Mouse (Mus musculus) heart, postnatal 0 days (tissue): ENCODE measurements at regions not wholly inside any gene's neighbourhood (a gene's known extent, or its start where the extent isn't known, plus 50 kb on each side); places are given as distances from the start of the nearest gene placed in this dataset.

Experiments used
- ATAC-seq: fragments of 200-750 bp; cut with Nextera tagmentation; 2 replicates; pipeline ENCODE4 v1.8.0; 2017; ENCODE audit warnings: low read depth, moderate number of reproducible peaks, moderate library complexity; ENCODE audit not compliant: insufficient read depth
- DNase-seq: peaks from one replicate; pipeline ENCODE4 v3.0.0-alpha.2; 2016; ENCODE audit warnings: low spot score
- H3K27ac ChIP-seq: fragments of 300-500 bp; sonication (generic); 2 replicates; pipeline ENCODE4 v1.5.1; 2014; ENCODE audit warnings: low read depth, mild to moderate bottlenecking
- H3K27me3 ChIP-seq: fragments of 300-500 bp; sonication (generic); 2 replicates; pipeline ENCODE4 v1.6.1; 2014; ENCODE audit warnings: low read length, mixed read lengths; ENCODE audit not compliant: control insufficient read depth, insufficient read depth
- H3K36me3 ChIP-seq: fragments of 300-500 bp; sonication (generic); replicated peaks from 2 replicates; pipeline ENCODE4 v1.6.1; 2014; ENCODE audit warnings: low read length, mixed read lengths; ENCODE audit not compliant: control insufficient read depth, insufficient read depth
- H3K4me1 ChIP-seq: fragments of 300-500 bp; sonication (generic); 2 replicates; pipeline ENCODE4 v1.6.1; 2014; ENCODE audit warnings: antibody characterized with exemption; ENCODE audit not compliant: control insufficient read depth, insufficient read depth
- H3K4me2 ChIP-seq: fragments of 300-500 bp; sonication (generic); 2 replicates; pipeline ENCODE4 v1.6.1; 2014; ENCODE audit warnings: low read depth, mild to moderate bottlenecking, low read length, moderate library complexity
- H3K4me3 ChIP-seq: fragments of 300-500 bp; sonication (generic); 2 replicates; pipeline ENCODE4 v1.5.1; 2014; ENCODE audit warnings: low read depth, low read length
- H3K9ac ChIP-seq: fragments of 300-500 bp; sonication (generic); replicated peaks from 2 replicates; pipeline ENCODE4 v1.6.1; 2014; ENCODE audit warnings: low read depth, low read length, mixed read lengths
- H3K9me3 ChIP-seq: fragments of 300-500 bp; sonication (generic); replicated peaks from 2 replicates; pipeline ENCODE4 v1.6.1; 2016; ENCODE audit warnings: low read length; ENCODE audit not compliant: control insufficient read depth
- CTCF ChIP-seq: IDR thresholded peaks from 2 replicates; pipeline ENCODE4 v1.5.1; 2016; ENCODE audit warnings: antibody characterized with exemption, control low read depth, low read depth
- EP300 ChIP-seq: IDR thresholded peaks from 2 replicates; pipeline ENCODE4 v1.6.1; 2016; ENCODE audit warnings: antibody characterized with exemption, low read depth
- WGBS: fragments of 180-500 bp; shearing (Covaris S2); extraction: QIAGEN DNeasy Blood & Tissue Kit; methylation state at CpG from one replicate; pipeline ENCODE4 v1.1.7; 2014; 5-methylcytosine and 5-hydroxymethylcytosine counted together

DNA sequence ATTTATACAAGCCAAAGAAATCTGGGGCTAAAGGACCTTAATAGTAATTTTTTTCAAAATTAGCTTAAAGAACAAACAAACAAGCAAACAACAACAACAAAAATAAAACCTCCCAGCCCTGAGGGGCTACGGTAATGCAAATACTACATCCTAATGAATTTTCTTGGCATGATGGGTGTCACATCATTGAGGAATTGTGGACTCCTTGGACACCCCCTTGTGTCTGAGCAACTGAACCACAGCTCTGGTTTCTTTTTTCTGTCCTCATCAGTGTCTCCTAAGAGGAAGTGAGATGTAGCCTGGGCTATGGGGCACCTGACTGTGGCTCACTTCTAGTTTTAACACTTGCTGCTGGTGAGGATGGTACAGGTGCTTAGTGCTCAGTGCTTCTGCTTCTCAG lies 184.2 kb downstream of the Fam169b start:
- no peak overlapping the region for H3K4me3 ChIP-seq
- no peak for TF ChIP-seq CTCF
- no peak for TF ChIP-seq EP300

DNA sequence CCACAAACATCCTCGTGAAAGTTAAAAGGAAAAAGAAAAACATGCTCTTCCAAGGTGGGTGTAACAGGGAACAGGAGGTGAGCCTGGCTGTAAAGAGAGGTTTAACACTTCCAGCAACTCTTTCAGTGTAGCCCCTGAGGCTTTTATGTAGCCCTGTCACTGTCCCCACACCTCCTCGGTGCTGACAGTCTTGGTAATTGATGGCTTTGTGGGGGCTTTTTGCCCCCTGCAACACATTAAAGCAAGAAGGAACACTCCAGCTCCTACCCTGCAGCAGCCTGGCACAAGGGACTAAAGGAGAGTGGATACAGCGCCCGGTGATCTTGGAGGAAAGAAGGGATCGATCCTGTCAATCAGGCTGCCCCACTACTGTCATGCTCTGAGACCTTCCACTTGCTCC lies 181.8 kb downstream of the Fam169b start:
- WGBS: 16% methylated on average over 5 of the region's 5 CpGs
- Histone ChIP-seq H3K4me1 (no peaks in the 10 kb centered on the region), H3K4me3 (no peak overlapping the region), H3K9me3 (no peaks in the 10 kb centered on the region), H3K27me3 (no peaks in the 10 kb centered on the region), H3K4me2 (no peak overlapping the region), H3K9ac (no peak overlapping the region), H3K27ac (no peak overlapping the region), H3K36me3 (no peaks in the 10 kb centered on the region)
- DNase-seq (no peak), ATAC-seq (no peak)
- TF ChIP-seq CTCF: no peak
- TF ChIP-seq EP300: no peak

More for the DNA sequence above, 184.2 kb downstream of the Fam169b start:
- DNase-seq (no peak), ATAC-seq (no peak)
- Histone ChIP-seq H3K27me3 (no peaks in the 10 kb centered on the region), H3K9ac (no peak overlapping the region), H3K36me3 (no peaks in the 10 kb centered on the region), H3K27ac (no peak overlapping the region), H3K4me2 (no peak overlapping the region), H3K4me1 (no peaks in the 10 kb centered on the region), H3K9me3 (no peaks in the 10 kb centered on the region)
- WGBS: 69% methylated on average over 1 of the region's 1 CpGs

DNA sequence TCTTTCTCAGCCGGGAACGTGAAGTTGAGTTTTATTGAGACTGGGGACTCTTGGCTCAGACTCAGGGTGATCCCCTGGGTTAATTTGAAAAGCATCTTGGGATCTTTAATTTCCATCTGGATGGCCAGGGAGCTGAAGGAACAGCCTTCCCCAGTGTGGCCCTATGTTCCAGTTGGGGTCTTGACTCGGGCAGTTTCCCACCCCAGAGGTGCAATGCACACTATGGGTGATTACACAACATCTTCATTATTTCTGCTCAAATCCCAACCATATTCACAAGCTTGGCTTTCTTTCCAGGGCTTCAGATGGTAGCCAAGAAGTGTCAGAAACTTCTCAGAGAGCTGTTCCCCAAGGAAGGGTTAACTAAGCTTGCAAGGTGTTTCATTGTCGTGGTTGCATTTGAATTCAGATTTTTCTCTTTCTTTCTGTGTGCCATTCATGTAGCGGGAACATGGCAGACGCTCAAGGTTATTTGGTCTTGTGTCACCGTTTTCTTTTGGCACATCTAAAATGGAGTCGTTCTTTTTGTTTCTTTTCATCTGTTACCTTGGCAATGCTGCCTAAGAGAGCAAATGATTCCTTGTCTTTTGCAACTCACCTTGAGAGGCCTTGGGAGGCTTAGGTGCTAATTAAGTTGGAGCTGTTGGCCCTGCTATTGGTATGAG lies 179.5 kb downstream of the Fam169b start:
- H3K4me1 ChIP-seq: no peaks in the 10 kb centered on the region

DNA sequence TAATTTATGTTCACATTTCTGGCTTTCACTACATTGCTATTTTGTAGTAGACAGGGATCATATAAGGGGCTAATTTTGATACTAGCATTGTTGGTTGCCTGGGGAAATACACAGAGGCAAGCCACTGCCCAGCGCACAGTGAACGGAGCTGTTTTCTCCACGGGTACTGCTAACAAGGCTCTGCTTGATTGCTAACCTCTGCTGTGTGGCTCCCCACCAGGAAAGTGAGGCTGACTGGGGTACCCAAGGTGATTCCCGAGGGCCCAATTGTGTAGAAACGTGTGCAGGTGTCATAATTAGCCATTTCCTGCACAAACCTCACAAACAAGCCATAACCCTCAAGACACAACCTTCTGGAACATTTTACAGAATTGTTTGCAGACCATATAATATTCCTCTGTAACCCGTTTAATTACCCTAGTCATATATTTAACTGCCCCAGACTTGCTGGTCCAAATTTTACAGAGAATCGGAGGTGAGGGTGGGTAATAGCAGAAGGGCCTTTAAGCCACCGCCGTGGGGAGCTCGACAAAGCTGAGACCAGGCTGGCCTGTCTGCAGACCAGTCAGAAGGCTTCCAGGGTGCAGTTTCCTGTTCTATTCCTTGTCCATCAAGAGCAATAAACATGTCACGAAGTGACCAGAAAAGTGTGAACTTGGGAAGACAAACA lies 170.9 kb downstream of the Fam169b start:
- Histone ChIP-seq H3K27ac (no peak overlapping the region), H3K36me3 (no peaks in the 10 kb centered on the region), H3K4me2 (no peak overlapping the region), H3K27me3 (no peaks in the 10 kb centered on the region), H3K9me3 (no peaks in the 10 kb centered on the region), H3K9ac (no peak overlapping the region), H3K4me3 (no peak overlapping the region), H3K4me1 (no peaks in the 10 kb centered on the region; the same call in 1 of the 2 replicates)
- DNase-seq: no peak
- 73% methylated on average over 11 of the region's 11 CpGs for WGBS
- no peak for TF ChIP-seq CTCF
- no peak for TF ChIP-seq EP300
- ATAC-seq: no peak

More for the DNA sequence above, 179.5 kb downstream of the Fam169b start:
- Histone ChIP-seq H3K4me3 (no peak overlapping the region), H3K9me3 (no peaks in the 10 kb centered on the region), H3K4me2 (no peak overlapping the region), H3K27ac (no peak overlapping the region), H3K9ac (no peak overlapping the region), H3K36me3 (no peaks in the 10 kb centered on the region), H3K27me3 (no peaks in the 10 kb centered on the region)
- ATAC-seq (no peak), DNase-seq (no peak)
- WGBS: 85% methylated on average over 8 of the region's 8 CpGs
- no peak for TF ChIP-seq EP300
- no peak for TF ChIP-seq CTCF

DNA sequence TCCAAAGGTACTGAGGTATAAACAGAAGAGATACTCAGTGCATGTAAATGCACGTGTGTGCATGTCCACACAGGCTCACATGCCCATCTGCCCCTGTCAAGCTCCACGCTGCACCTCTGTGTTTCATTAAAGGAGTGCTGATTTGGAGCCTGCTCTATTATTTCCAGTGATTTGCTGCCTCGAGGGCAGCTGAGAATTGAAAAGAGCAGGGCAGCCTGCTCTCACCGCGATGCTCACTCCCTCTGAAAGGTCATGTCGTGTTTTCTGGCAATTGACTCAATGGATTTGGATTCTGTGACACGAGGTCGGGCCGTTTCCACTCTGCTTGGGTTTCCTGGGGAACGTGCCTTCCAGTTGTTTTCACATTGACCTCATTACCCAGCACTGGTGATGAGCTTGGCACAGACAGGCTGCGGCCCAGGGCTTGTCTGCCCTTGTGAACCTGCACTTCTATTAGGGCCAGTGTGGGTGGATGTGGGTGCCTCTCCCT lies 167.1 kb downstream of the Fam169b start:
- H3K9ac ChIP-seq: no peak overlapping the region
- DNase-seq (no peak), ATAC-seq (no peak)
- WGBS: 68% methylated on average over 11 of the region's 11 CpGs
- no peak overlapping the region for H3K4me3 ChIP-seq
- H3K9me3 ChIP-seq: no peaks in the 10 kb centered on the region
- no peaks in the 10 kb centered on the region for H3K36me3 ChIP-seq
- TF ChIP-seq CTCF (no peak), EP300 (no peak)
- no peak overlapping the region for H3K4me2 ChIP-seq
- no peak overlapping the region for H3K27ac ChIP-seq
- no peaks in the 10 kb centered on the region for H3K27me3 ChIP-seq
- H3K4me1 ChIP-seq: no peaks in the 10 kb centered on the region; the same call in 1 of the 2 replicates

DNA sequence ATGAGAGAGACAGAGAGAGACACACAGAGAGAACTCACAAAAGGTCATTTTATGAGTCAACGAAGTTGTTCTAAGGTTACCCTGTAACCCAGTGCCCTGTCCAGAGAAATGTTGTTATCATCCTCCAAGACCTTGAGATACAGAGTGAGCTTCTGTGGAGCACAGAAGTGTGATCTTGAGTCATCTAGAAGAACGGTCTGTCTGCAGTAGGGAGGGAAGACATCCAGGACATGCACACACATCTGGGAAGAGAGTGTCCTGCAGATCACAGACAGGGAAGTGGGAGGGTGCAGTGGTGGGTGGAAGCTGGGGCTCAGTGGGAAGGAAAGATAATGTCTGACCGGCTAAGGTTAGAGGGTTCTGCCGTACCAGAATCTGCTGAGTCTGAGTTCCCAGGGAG lies 155.3 kb downstream of the Fam169b start:
- ATAC-seq (no peak), DNase-seq (no peak)
- H3K9ac ChIP-seq: no peak overlapping the region
- no peaks in the 10 kb centered on the region for H3K4me1 ChIP-seq
- no peak overlapping the region for H3K4me2 ChIP-seq
- WGBS: 54% methylated on average over 4 of the region's 4 CpGs
- TF ChIP-seq CTCF (no peak), EP300 (no peak)
- no peaks in the 10 kb centered on the region for H3K27me3 ChIP-seq
- no peaks in the 10 kb centered on the region for H3K36me3 ChIP-seq
- no peak overlapping the region for H3K4me3 ChIP-seq
- no peaks in the 10 kb centered on the region for H3K9me3 ChIP-seq
- no peak overlapping the region for H3K27ac ChIP-seq
